Mouse (Mus musculus) activated CD4-positive, CD25-positive, alpha-beta regulatory T cell, adult 4 months (primary cell): ENCODE data around the gene Hnrnpul2. TPM values are rescaled to one million over a fixed set of nuclear protein-coding genes. Genes with fewer than 3 reads are reported as not detected.
"Not testable (repeated sequence)": the region's sequence is repeated elsewhere in the genome, so short reads cannot be mapped to it uniquely, and the experiment has no call there.

Source experiments
- ATAC-seq: one replicate; pipeline ENCODE4 v1.8.0; 2017
- polyA plus RNA-seq, 2 experiments: library from polyadenylated mRNA; unstranded; fragments of 100-300 nt; shearing (Covaris generic); gene quantifications; one replicate each; pipeline ENCODE4 v1.2.1; 2017

Hnrnpul2 gene
- polyA plus RNA-seq, 2 experiments from 2014 or later: 6.0 to 6.1 TPM

DNA sequence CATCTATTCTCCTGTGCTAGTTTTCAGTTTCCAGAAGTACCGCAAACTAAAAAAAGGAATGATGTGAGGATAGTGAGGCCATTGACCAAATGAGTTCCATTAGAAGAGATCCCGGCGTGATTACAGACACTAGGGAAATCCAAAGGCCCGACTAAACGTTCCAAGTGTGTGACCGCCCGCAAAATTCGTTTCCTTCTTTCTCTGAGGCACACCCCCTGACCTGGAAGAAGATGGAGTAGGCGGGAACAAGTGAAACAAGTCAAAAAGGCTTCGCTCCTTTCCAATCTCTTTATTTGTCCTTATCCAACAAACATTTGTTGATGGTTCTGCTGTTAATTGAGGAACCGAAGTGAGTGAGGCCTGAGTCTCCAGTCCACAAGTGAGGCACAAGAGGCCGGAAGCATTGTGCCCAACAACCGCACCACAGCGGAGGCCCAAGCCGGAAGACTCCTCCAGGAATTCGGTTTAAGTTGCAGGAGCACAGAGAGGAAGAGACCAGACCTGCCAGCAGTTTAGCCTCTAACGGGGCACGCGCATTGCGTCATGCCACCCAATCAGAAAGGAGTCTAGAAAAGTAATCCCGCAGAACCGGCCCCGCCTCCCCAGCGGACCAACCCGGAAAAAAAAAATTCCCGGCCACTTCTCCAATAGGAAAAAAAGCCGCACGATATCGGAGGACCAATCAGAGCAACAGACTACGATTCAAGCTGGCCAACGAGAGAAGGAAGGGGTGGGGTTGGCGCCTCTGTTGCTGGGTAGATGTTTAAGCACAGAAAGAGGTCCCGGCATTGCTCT, 812 bp upstream of the Hnrnpul2 start, which contains the start of gene Ttc9c:
TSS of gene Ttc9c (minus strand) at position 533 of the 795 bp plus-strand sequence.
- peak; percentile 66 for ATAC-seq

DNA sequence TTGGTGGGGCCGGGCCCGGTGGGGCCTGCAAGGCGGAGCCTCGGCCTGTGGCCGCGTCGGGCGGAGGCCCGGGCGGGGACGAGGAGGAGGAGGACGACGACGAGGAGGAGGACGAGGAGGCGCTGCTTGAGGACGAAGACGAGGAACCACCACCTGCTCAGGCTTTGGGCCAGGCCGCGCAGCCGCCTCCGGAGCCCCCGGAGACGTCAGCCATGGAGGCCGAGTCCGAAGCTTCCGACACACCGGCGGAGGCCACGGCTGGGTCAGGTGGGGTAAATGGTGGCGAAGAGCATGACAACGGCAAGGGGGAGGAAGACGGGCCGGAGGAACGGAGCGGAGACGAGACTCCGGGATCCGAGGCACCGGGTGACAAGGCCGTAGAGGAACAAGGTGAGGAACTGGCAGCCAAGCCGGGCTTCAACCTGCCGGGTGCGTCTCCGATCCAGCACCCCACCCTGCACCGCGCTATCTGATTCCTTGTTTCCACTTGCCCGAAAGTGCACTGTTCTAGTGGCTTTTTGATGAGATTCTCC, 680 bp downstream of the Hnrnpul2 start:
- ATAC-seq: no peak

DNA sequence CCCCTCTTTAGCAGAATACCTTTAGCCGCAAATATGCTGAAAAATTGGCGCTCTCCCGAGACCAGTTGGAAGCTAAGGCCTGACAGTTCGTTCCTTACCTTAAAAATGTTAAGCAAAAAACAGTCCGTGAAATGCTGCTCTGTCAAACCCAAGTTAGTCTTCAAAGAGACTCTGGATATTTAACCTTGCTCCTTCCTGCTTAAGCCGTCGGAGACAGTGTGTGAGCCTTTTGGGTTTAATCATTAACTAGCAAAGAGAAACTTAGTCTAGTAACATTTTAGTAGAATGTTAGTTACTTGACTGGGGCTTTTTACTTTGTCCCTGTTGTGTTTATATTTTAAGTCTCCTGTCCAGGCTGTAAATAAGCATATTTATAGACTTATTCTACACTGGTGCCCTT, 1.3 kb downstream of the Hnrnpul2 start:
- ATAC-seq: no peak

DNA sequence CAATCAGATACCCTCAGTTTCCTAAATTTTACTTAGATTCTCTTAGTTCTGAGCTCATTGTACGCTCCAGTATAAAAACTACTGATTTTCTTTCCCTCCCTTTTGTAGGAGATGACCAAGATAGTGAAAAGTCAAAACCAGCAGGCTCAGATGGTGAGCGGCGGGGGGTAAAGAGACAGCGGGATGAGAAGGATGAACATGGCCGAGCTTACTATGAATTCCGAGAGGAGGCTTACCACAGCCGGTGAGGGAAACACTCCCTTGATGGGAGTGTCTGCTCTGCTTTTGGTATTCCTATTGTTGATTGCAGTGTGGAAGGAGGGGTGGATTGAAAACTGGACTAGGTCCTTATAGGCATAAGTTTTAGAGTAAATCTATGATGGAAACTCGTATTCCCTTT, 2.9 kb downstream of the Hnrnpul2 start:
- ATAC-seq: no peak

DNA sequence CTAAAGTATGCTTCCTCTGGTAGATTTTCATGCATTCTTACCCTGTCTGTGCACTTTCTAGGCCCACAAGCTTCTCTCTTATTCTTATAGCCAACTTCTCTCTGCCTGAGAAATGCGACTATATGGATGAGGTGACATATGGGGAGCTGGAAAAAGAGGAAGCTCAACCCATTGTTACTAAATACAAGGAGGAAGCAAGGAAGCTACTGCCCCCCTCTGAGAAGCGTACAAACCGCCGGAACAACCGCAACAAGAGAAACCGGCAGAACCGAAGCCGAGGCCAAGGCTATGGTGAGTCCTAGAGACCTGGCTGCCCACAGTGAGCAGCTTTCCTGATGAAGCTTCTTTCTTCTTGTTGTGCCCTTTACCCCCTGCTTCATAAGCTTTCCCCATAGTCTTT, 9.8 kb downstream of the Hnrnpul2 start, which contains the start of gene AC129217.1:
TSS of gene AC129217.1 (plus strand) at position 114 of the 400 bp plus-strand sequence.
- ATAC-seq: no peak

DNA sequence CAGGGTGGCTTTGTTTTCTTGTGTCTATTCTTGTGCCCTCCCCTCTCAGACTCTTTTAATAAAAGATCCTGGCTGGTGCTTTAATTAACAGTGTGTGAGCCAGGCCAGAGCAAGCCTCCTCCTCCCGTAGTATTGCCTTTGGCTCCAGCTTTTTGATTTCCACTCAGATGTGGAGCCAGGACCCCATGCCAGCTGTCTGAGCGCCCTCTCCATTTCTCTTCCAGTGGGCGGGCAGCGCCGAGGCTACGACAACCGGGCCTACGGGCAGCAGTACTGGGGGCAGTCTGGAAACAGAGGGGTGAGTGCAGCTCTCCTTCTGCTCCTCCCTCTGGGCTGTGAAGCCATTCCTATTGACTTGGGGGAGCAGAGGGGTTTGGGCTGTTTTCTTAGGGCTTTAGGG, 10.9 kb downstream of the Hnrnpul2 start:
- ATAC-seq: no peak

DNA sequence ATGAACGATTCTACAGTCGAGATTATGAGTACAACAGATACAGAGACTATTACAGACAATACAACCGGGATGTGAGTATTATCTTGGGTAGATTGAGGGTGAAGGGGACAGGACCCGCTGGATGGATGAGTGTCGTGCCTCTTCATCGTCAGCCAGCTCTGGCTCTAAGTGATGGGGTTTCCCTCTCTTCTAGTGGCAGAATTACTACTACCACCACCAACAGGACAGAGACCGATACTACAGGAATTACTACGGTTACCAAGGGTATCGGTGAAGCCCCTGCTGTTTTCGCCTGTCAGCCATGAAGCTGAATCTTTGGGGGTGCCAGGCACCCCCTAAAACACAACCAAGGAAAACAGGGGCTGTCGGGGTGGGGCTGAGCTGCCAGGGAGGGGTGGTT, 11.5 kb downstream of the Hnrnpul2 start:
- ATAC-seq: no peak

DNA sequence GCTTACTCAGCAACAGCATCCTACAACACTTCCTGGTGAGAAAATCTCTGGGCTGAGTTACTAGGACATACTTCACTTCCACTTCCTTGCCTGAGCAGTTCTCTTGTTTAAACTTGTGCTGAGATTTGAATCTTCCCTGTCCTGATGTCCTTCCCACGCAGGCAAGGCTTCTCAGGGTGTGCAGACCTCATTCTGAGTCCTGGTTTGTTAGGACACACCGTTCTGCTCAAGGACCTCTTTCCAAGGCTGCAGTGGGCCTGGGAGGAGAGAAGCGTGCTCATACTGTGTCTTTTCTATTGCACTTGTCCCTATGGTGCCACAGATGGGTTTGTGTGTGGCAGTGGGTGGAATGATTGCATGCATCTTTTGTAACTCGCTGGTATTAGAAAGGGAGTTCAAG, 13.2 kb downstream of the Hnrnpul2 start:
- no peak for ATAC-seq

DNA sequence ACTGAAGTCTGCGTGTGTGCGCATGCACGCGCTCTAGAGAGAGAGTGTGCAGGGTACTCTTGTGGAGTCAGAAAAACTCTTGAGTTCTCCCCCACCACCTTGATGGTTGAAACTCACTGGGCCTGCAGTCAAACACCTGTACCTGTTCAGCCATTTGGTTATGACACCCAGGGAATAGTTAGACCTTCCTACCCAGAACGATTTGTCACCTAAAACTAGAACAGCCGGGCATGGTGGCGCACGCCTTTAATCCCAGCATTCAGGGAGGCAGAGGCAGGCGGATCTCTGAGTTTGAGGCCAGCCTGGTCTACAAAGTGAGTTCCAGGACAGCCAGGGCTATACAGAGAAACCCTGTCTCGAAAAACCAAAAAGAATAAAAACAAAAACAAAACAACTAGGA, 16.5 kb downstream of the Hnrnpul2 start:
- ATAC-seq: not testable (repeated sequence)

DNA sequence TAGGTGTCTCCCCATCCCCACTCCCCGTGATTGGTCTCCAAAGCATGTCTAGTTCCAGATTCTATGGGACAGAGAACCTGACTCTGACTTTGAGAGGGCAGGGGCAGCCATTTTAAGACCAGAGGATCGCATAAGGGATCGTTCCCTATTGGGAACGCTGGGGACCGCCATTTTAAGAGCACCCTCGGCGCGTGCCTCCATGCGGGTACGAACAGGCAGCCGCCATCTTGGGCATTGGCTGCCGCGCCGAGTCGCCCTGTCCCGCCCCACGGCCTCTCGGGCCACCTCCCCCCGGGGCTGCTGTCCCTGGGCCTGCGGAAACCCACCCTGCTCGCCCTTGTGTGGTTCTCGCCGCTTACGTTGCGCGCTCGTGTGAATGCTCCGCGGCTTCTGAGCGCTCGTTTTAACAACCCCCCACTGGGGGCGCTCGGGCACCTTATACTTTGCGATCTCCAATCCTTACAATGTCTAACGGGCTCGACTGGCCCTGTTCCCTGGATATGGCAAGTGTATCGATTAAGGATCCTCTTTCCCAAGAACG, 17.5 kb downstream of the Hnrnpul2 start, which contains the start of gene Bscl2:
TSS of gene Bscl2 (plus strand) at position 217 of the 541 bp plus-strand sequence.
- ATAC-seq: peak; percentile 67

DNA sequence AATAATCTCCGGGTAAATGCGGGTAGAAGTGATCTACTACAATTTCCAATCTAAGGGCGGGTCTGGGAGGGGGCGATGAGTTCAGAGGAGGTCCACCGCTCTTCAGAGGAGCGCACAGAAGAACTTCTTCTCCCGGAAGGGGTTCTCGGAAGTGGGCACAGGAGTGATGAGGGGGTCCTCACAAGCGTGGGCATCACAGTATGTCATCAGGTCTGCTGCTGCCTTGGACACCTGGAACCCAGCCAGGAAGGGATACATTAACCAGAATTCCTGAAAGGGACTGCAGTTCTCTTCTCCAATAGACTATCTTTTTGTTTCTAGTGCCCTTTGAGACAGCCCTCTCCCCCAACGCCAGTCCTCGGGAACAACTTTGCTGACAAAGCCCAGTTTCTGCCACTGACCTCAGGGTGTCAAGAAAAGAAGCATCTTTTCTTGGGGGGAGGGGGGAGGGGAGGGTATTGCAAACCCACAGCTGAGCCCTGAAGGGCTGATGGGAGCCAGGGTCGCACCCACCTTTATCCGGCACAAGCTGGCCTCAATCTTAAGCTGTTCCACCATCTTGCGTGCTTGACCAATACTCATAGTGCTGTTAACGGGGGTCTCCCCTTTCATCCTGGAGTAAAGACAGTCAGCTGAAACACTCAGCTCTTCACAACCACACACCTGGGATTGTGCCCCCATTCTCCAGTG, 18.4 kb downstream of the Hnrnpul2 start:
- no peak for ATAC-seq

DNA sequence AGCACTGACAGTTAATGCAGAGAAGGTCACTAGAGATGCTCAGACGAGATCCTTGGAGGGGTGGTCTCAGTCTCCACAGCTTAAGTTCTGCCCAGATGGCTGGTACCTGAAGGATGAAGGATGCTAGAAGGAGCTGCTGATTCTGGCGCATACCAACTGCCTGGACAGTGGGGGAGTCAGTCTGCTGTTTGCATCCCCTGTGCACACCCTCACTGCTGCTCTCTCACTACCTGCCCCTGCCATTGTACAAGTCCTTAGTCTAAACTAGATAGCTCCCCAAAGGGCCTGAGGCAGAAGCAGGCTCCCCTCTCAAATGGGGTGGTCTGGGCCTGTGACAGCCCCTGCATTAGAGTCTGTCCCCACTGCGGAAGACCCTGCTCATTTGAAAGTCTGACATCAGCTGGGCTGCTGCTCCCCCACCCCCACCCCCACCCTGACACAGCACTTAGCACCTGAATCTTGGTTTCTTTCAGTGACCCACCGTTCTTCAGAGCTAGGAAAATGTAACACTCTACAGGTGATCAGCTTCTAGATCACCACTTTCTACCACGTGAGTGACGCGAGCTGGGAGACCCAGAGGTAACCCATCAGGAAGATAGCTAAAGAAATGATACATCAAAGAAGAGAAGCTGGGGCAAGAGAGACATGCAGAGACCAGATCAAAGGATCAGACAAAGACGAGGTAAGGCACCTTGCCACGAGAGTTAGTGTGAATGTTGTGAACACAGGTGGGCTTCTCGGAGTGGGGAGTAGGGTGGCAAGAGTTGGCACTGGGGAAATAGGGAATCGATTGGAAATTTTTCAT, 19.5 kb downstream of the Hnrnpul2 start, which contains the start of gene Gng3:
TSS of gene Gng3 (minus strand) at position 92 of the 805 bp plus-strand sequence.
- ATAC-seq: no peak

DNA sequence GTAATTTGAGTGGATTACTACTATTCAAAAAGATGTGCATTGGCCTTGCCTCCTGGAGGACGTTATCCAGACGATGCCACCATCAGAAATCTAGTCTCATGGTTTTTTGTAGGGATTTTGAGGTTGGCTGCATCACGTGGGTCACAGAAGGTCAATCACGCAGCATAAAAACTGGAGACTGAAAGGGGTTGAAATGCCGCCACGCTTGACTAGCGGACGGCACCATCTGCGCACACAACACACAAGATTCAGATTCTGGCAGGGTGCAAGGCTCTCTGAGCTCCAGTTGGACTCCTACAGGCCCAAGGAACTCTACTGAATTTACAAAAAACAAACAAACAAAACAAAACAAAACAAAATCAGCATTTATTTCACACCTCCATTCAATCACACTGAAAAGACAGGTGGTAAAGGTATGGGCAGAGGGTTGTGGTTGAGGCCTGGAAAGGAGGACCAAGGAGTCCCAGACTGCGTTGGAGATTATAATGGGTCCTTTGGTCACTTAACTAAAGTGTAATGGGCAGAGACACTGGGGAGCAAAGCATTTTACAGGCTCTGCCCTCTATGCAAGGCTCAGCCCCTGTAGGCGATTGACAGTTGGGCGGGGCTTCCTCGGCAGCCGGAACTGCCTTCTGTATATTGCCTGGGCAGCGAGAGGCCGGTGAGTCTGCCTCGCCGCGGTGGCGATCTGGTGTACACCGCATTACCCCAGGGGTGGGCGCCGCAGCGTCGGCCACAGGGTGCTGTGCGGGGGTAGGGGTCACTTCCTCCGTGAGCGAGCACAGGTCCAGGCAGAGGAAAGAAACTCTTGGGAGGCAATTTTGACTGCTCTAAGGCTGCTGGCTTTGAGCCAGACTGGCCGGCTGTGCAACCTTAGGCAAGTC, 20.3 kb downstream of the Hnrnpul2 start:
- peak; percentile 17 for ATAC-seq

DNA sequence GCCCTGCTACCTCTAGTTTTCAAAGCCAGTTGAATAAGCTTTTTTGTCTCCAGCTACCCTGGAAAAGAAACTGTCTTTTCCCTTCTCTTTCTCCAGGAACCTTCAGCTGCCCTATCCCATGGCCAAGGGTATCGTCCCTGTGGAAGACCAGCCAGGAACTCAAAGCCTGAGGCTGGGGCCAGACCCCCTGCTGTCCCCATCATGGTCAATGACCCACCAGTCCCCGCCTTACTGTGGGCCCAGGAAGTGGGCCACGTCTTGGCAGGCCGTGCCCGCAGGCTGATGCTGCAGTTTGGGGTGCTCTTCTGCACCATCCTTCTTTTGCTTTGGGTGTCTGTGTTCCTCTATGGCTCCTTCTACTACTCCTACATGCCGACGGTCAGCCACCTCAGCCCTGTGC, 21.2 kb downstream of the Hnrnpul2 start:
- no peak for ATAC-seq

DNA sequence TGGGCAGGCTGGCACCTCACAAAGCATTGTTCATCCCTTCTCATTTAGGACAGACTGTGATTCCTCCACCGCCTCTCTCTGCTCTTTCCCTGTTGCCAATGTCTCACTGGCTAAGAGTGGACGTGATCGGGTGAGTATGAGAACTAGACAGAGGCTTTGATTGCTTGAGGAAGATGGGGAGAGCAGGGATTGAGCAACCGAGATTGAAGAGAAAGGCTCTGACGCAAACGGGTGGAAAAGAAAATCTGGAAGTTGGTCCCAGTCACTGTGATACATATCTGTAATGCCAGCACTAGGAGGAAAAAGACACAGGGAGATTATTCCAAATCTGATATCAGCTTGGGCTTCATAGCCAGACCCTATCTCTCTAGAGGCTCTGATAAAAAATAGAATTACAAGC, 23.2 kb downstream of the Hnrnpul2 start:
- ATAC-seq: no peak

DNA sequence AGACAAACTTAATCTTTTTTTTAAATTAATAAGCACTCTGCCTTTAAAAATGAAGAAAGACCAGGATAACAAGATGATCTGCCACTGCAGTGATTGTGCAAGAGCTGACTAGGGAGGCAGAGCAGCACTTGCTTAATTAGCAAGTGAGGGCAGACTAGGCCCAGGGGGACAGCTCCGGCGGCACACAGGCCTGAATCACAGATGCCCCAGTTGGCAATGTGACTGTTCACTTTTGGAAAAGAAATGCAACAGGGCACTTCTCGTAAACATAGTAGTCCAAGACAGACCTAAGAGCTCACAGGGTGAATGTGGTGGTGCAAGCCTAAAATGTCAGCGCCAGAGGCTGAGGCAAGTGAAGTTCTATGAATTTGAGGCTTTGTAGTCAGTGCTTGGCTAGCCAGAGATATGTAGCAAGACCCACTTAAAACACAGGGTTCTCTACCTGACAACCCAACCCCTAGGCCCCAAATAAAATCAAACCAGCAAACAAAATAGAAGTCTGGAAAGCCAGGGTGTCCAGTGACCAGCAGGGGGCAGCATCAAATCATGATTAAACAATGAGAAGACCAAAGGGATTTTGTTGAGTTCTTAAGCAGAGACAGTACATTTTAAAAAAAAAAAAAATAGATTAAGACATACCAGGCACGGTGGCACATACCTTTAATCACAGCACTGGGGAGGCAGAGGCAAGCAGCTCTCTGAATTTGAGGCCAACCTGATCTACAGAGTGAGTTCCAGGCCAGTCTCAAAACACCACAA, 24.7 kb downstream of the Hnrnpul2 start:
- ATAC-seq: no peak

DNA sequence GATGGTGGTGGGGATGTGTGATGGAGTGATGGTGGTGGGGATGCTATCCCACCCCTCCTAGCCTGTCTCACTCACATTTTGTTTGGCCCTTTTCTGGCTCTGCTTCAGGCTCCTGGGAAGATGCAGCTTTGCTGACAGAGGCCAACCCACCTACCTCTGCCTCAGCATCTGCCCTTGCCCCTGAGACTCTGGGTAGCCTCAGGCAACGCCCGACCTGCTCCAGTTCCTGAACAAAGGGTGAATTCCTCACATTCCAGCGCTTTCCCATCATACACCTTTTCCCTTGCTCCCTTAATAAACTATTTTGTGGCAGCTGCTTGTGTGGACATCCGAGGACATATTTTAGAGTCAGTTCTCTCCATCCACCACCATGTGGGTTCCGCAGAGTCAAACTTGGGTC, 28.5 kb downstream of the Hnrnpul2 start:
- no peak for ATAC-seq

DNA sequence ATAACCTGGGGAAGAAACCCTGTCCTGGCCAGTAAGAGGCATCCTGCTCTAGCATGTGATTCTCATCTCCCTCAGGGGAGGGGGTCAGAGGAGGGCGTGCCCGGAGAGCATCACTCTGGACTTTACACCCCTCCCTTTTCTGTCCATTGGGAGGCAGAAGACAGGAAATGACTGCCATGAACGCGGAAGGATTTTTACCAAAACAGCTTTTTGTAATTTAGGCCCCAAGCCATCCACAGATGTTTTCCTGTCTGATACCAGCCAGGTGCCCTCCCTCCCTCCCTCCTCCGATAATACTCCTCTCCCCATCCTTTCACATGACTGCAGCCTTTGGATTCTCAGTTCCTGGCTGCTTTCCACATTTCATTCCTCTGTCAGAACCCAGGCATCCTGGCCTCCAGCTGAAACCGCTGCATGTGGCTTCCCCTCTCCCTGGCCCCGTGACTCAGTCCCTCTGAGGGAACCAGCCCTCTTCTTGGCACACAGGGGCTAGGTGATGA, 30.6 kb downstream of the Hnrnpul2 start, which contains the start of gene Lrrn4cl:
TSS of gene Lrrn4cl (plus strand) at position 367 of the 500 bp plus-strand sequence.
- no peak for ATAC-seq

DNA sequence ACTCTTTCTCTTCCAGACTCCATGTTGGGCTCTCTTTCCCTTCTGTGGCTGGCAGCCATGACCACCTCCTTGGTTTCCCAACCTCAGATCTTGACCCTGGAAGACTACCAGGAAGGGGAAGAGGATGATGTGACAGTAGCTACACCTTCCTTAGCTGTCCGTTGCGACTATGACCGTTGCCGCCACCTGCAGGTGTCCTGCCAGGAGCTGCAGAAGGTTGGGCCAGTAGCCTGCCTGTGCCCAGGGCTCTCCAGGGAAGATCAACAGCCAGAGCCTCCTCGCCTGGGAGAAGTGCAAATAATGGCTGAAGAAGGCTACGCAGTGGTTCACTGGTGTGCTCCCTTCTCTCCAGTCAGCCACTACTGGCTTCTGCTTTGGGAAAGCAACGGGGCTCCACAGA, 31.8 kb downstream of the Hnrnpul2 start:
- no peak for ATAC-seq

DNA sequence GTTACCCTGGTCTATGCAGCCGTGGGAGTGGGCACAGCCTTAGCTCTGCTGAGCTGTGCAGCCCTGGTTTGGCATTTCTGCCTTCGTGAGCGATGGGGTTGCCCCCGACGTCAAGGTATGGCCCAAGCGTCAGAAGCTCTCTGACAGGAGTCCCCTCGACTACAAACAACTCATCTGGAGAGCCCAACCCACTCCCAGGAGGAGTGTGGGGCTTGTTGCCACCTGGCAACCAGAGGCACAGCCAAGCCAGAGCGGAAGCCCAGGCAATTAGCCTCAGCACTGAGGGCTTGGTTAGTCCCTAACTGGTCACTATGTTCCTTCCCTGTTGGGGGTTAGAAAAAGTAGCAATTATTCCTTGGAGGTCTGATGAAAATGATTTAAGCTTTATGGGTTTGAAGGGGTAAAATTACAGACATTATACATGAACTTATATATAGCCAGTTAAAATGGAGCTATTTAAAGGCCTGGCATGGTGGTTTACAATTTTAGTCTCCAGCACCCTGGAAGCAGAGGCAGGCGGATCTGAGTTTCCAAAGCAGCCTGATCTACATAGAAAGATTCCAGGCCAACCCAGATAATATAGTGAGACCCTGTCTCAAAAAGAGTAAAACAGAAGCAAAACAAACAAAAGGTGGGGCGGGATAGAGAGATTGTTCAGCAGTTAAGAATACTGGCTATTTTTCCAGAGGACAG, 32.6 kb downstream of the Hnrnpul2 start:
- ATAC-seq: no peak
